Mouse (Mus musculus): Measurements from ENCODE around the gene Hist1h2ap. TPM values are rescaled to one million over a fixed set of nuclear protein-coding genes. Genes with fewer than 3 reads are reported as not detected.
"Not testable (repeated sequence)": the region's sequence is repeated elsewhere in the genome, so short reads cannot be mapped to it uniquely, and the experiment has no call there.

Gene Hist1h2ap
- 10 to 100 TPM; 20.7 to 37.1 TPM for total RNA-seq (2021)
- long read RNA-seq, experiment 1: 0 reads
- long read RNA-seq, experiment 2, transcript Hist1h2ap-201 (1 exons, 482 nt): major isoform, 6 of 6 reads
- long read RNA-seq, experiment 2, partial matches to known transcripts: 0 of 6 reads
- long read RNA-seq, experiment 2, other reads (novel, unspliced or antisense): 0 of 6 reads

DNA sequence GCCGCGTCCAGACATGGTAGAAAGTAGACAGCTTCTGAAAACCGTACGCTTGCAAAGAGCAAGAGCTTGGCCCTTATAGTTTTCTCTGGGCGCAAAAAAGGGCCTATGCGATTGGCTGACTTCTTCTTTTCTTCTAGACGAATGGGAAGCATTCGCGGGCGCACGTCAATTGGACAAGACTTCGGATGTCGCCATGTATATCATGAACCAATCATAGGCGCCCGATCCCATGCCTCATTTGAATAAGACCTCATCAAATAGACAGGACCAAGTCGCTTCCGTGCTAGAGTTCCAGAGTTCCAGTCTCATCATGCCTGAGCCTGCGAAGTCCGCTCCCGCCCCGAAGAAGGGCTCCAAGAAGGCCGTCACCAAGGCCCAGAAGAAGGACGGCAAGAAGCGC is at the start of gene Hist1h2ap, which contains the start of gene Hist1h2br:
Gene Hist1h2ap (minus strand): TSS at position 47 of the 400 bp plus-strand sequence.
Gene Hist1h2br (plus strand): TSS at position 283 of the 400 bp plus-strand sequence.
- DNase-seq (ENCODE audit: low spot score in 2 of 2): not testable (repeated sequence)

DNA sequence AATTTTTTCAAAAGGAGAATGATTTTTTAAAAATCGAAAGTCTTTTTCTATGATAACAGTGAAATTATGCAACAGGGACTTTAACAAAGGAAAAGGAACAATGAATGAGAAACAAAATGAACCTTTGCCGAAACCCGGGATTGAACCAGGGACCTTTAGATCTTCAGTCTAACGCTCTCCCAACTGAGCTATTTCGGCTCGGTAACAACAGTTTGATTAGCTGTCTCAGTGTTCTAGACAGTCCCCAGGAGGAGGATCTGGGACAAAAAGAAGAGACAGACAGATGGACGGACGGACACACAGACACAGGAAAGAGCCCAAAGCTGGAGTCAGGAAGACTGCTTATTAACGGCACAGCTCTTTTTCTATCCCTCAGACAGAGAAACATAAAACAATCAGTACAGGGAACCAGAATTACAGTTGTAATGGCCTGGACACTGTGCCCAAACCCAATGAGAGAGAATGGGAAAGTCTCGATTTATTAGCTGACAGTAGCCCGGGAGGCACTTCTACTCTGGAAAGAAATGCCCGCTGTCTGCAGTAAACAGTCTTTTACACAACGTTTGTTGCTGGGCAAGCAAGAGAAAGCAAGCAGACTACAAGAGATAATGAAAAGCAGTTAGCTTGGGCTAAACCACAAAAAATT is 49.6 kb upstream of the Hist1h2ap start:
- DNase-seq (ENCODE audit: low spot score in 2 of 2): peak; percentile 60 to 63

DNA sequence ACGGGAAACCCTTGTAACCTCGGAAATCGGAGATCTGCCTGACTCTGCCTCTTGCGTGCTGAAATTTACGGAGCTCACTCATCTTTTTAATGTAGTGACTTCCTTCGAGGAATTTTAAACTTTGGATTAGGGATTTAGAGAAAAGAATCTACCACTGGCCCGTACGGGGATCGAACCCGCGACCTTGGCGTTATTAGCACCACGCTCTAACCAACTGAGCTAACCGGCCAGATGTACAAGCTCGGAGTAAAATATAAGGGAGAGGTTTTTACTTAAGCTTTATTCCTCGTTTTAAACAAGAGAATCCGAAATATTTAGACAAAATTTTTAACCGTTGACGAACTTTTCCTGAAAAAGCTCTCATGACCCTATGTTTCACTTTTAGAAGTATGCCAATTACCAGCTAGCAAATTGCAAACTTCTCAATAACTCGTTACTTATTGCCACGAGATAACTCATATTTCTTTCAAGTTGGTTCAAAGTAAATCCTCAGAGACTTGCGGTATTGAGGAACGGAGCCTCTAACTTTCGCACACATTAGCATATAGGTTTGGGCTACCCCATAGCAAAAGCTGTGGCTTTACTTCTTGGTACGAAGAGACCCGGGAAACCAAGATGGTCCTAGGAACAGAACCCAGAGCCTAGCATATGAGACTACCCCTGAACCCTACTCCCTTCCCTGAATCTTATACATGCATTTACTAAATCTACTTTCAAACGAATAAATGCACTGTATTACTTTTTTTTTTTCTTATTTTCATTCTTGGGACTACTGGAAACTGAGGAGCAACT is 48.8 kb upstream of the Hist1h2ap start:
- DNase-seq (ENCODE audit: low spot score in 2 of 2): peak; percentile 29 to 33

DNA sequence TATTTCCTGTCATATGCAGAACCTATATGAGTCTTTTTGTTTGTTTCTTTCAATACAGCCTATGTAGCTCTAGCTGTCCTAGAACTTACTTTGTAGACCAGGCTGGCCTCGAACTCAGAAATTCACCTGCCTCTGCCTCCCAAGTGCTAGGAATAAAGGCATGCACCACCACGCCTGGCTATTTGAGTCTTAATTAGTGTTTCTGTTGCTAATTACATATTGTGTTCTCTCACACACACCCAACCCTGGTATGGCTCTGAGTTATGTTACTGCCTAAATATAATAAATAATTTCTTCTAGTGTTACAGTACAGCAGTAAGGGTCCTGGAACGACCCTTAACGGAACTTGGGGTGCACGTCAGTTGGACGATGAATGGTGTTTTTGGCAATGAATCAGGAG is 47.4 kb upstream of the Hist1h2ap start:
- no peak for DNase-seq (ENCODE audit: low spot score in 2 of 2)

DNA sequence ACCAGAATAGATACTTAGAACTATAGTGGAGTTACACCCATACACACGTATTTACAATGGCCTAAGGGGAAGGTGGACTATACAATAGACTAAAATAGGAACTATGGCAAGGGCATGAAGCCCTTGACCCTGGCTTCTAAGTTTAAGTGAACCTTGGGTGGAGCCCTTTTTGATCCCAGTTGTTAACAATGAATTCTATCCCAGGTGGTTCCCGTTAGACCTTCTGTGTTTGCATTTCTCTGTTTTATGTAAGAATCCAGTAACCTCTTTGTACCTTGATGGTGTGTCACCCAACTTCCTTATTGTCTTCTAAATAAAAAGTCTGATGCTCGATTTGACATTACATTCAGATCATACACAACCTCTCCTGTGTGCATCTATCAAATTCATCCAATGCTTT is 32.2 kb upstream of the Hist1h2ap start:
- DNase-seq (ENCODE audit: low spot score in 2 of 2): not testable (repeated sequence)

DNA sequence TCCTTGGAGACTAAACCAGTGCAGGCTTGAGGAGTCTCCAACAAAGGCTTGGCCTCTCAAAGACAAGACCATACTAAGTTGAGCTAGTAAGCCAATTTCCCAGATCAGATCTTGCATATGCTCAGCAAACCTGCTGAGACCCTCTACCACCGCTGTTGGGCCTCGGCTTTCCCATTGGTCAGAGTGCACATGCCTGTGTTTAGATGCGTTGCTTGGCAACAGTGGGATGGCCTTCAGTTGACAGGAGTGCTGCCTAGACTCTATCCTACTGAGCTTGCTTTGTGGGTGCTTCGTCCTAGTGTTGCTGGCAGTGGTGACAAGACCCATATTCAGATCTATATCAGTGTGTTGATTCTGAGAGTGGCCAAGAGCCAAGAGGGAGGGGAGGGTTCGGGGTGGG is 28.3 kb upstream of the Hist1h2ap start:
- no peak for DNase-seq (ENCODE audit: low spot score in 2 of 2)

DNA sequence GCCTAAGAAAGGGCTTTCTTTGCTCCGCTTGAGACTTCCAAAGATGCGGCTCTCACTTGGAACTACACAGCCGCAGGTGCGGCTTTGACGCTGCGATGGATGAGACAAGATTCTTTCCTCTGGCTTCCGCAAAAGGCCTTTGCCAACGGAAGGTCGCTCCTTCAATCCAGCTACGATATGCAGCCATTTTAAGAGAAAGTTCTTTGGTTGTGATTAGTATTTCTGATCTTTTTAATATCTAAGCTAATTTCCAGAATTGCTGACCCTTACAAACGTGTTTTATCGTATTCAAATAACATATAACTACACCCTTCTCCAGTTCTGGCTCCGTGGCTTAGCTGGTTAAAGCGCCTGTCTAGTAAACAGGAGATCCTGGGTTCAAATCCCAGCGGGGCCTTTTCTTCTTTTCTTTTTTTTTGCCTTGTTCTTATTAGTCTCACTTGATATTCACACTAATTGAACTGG is 22.4 kb upstream of the Hist1h2ap start:
- peak; percentile 24 to 86 for DNase-seq (ENCODE audit: low spot score in 2 of 2)

DNA sequence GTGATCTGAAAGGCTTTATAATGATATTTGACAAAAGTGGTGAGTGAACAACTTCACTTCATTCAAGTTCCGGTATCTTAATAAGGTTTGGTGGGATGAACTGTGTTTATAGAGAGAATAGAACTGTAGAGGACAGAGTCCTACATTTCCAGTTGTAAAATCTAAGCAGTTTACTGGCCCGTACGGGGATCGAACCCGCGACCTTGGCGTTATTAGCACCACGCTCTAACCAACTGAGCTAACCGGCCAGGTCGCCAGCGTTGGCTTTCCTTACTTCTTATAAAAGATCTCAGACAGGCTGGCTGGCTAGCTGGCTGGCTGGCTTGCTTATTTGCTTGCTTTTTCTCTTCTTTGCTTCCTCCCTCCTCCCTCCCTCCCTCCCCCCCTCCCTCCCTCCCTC is 21.8 kb upstream of the Hist1h2ap start:
- DNase-seq (ENCODE audit: low spot score in 2 of 2): peak; percentile 65 to 78

DNA sequence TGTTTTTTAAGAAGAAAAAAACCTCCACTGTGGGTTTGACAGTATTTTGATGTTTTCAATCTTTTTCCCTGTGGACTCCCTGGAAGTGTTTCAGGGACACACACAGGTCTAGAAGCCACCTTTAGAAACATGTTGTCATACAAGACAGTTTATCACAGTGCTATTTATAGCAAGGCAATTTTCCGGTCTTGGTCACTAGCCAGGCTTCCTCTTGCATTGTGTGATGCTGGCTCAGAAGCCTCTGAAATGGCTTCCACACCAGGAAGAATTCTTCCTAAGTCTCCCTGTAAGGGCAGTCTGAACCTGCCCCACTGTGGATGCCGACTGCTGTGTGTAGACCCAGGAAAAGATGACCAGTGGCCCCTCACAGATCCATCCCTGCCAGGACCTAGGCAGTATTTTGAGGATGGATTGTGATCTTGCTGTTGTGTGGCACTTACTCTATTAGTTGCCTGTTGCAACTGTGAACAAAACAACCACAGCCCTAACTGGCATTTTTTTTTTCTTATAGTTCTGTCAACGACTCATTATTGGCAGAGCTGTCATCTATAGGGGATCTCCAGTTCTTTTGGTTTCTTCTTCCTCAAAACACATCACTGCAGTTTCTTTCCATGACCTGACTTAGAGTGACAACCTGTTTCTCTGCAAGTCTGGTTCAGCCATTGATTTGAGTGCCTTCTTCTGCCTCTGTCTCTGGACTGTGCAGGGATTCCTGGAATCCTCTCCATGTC is 19.1 kb upstream of the Hist1h2ap start:
- no peak for DNase-seq (ENCODE audit: low spot score in 2 of 2)

DNA sequence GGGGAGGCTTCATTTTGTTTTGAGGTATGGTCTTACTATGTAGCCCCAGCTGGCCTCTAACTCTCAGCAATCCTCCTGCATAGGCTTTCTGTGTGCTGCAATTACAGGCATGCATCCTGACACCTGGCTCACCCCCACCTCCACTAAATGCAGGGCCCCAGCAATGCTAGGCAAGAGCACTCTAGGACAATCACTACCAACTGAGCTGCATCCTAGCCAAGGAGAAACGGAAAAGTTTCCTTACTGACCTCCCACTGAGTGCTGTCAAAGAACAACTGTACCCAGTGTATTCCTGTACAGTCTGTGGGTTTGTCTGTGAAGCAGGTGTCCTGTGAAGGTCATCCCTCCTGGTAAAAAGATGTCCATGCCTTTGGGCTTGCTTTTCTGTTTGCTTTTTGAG is 17.4 kb upstream of the Hist1h2ap start:
- DNase-seq (ENCODE audit: low spot score in 2 of 2): not testable (repeated sequence)

DNA sequence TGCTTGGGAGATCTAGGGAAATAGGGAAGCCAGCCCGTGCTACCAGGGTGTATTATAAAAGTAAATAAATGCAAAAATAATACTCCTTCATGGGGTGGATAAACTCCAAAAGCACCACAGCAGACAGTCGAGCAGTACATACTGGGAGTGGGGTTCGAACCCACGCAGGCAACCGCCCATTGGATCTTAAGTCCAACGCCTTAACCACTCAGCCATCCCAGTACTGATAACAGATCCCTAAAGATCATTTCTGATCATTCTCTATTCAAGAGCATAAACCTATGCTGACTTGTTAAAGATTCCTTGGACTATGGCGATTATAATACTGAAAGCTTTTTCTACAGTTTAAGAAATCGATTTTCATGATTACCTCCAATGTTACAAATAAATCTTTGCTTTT is 14.6 kb upstream of the Hist1h2ap start:
- no peak for DNase-seq (ENCODE audit: low spot score in 2 of 2)

DNA sequence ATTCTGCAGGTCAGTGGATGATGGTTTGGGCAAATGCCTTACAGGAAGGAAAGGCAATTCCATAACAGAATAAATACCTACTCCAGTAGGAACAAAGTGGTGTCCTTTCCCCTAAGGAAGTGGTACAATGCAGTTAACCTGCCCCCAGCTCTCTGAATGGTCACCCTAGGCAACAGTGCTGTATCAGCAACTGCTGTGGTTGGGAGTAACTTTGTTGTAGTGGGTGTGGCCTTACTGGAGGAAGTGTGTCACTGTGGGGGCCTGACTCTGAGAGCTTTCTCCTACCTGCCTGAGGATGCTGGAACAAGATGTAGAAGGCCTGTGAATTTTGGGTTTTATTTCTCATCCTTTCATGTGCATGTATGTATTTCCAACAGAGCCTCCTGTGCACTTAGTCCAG is 13.0 kb upstream of the Hist1h2ap start:
- not testable (repeated sequence) for DNase-seq (ENCODE audit: low spot score in 2 of 2)

DNA sequence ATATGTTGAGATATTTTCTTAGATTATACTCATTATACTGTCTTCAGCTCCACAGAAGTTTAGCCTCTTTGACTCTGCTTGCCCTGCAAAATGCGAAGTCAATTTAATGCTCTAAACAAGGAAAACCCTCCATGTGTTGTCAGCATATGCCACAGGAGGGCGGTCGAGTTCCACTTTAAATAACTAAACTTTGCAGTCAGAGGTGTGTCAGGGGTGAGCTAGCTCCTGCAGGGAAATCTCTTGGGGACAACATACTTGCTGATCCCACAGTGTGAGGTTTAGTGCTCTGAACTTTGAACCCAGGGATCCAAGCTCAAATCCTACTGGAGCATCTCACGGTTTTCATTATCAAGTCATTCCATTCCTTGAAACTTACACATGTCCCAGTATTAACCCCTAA is 7.2 kb upstream of the Hist1h2ap start:
- DNase-seq (ENCODE audit: low spot score in 2 of 2): not testable (repeated sequence)

DNA sequence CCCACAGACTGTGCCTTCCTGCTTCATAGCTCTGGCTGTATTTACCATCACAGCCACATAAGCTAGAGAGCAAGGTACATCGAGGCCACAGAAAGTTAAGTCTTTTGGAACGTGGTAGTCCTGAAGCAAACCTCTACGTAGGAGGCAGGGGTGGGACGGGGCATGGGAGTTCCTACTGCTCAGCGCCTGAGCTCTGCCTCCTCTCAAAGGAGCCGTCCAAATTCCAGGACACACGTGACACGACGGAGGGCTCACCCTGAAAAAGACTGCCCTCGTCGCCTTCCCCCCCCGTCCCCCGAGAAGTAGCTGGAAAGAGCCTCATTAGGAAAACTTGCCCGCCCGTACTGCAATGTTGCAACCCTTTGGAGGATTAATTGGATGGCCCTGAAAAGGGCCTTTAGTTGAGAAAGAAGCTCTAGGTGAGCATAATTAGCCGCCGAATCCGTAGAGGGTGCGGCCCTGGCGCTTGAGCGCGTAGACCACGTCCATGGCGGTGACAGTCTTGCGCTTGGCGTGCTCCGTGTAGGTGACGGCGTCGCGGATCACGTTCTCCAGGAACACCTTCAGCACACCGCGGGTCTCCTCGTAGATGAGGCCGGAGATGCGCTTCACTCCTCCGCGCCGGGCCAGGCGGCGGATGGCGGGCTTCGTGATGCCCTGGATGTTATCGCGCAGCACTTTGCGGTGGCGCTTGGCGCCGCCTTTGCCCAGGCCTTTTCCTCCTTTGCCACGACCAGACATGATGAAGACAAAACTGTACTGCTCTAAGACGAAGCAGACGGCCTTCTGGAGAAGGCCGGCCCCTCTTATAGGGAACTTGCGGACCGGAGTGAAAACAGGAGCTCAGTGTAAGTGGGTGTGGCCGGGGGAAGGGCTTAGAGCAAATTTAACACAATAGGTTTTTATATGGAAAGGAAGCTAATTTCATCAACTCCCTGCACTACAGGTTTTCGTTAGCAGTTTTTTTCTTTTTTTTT is 1.6 kb downstream of the Hist1h2ap start, which contains the start of gene Hist1h4n:
Gene Hist1h4n (minus strand): TSS at position 779 of the 977 bp plus-strand sequence.
- peak; percentile 17 to 26 for DNase-seq (ENCODE audit: low spot score in 2 of 2)

DNA sequence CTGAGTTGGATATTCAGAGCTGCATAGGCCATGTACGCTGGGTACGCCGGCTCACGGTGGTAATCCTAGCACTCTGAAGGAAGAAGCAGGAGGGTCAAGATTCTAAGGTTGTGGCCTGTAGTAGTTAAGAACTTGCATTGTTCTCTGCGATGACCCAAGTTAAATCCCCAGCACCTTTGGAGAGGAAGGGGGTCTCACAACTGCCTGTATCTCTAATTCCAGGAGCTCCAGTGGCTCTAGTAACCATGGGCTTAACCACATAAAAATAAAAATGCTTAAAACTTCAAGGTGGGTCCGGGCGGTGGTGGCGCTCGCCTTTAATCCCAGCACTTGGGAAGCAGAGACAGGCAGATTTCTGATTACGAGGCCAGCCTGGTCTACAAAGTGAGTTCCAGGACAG is 3.0 kb downstream of the Hist1h2ap start:
- DNase-seq (ENCODE audit: low spot score in 2 of 2): no peak

DNA sequence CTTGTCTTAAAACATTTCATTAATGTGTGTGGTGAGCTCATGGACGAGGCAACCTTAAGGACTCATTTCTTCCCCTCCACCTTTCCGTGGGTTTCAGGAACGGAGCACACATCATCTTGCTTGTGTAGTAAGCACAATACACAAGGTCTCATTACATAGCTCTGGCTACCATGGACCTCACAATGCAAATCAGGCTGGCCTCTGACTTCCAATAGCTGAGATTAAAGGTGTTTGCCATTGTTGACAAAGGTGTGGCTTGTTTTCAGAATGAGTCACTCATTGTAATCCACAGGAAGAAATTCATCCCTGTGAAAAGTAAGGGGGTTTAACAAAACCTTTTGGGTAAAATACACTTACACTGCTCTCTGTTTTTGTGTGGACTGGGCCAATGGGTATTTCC is 4.8 kb downstream of the Hist1h2ap start:
- DNase-seq (ENCODE audit: low spot score in 2 of 2): no peak

DNA sequence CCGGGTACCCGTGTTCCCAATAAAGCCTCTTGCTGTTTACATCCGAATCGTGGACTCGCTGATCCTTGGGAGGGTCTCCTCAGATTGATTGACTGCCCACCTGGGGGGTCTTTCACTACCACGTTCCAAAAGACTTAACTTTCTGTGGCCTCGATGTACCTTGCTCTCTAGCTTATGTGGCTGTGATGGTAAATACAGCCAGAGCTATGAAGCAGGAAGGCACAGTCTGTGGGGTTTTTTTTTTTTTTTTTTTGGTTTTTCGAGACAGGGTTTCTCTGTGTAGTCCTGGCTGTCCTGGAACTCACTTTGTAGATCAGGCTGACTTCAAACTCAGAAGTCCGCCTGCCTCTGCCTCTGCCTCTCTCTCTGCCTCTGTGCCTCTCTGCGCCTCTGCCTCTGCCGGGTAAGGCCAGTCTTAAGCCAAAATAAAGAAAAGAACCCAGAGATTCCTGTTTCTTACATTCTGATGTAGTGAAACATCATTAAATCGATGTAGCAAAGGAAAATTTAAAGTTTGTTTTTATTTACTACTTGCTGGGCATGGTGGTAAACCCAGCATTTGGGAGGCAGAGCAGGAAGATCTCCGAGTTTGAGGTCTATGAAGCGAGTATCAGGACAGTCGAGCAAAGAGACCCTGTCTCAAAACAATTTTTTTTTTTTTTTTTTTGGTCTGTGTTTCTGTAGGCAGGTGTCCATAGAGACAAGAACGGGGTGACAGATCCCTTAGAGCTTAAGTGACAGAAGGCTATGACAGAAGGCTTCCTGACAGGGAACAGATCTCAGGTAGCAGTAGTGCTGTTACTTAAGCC is 13.0 kb downstream of the Hist1h2ap start:
- not testable (repeated sequence) for DNase-seq (ENCODE audit: low spot score in 2 of 2)

DNA sequence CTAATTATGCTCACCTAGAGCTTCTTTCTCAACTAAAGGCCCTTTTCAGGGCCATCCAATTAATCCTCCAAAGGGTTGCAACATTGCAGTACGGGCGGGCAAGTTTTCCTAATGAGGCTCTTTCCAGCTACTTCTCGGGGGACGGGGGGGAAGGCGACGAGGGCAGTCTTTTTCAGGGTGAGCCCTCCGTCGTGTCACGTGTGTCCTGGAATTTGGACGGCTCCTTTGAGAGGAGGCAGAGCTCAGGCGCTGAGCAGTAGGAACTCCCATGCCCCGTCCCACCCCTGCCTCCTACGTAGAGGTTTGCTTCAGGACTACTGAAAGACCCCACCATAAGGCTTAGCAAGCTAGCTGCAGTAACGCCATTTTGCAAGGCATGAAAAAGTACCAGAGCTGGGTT is 21.2 kb downstream of the Hist1h2ap start:
- not testable (repeated sequence) for DNase-seq (ENCODE audit: low spot score in 2 of 2)

DNA sequence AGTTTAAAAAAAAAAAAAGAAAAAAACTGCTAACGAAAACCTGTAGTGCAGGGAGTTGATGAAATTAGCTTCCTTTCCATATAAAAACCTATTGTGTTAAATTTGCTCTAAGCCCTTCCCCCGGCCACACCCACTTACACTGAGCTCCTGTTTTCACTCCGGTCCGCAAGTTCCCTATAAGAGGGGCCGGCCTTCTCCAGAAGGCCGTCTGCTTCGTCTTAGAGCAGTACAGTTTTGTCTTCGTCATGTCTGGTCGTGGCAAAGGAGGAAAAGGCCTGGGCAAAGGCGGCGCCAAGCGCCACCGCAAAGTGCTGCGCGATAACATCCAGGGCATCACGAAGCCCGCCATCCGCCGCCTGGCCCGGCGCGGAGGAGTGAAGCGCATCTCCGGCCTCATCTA is 21.8 kb downstream of the Hist1h2ap start, which contains the start of gene Hist1h4m:
Gene Hist1h4m (plus strand): TSS at position 208 of the 400 bp plus-strand sequence.
- DNase-seq (ENCODE audit: low spot score in 2 of 2): peak; percentile 28 to 49
